Mouse (Mus musculus): ENCODE results near the gene Sox15.

DNA sequence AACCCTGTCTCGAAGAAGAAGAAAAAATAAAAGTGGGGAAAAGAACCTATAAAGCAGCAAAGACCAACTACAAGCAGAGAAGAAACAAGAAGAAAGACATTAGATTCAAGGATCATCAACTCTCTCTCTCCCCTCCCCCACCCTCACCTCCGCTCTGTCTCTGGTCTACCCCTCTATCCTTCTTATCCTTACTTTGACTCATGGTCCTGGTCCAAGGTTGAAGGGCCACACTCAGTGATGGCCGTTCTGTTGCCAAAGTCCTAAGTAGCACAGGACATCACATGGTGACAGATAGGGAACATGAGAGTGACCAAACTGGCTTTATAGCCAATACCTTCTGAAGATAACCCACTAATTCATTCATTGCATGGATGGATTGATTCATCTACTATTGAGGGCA lies 42.3 kb downstream of the Sox15 start:
- TF ChIP-seq CTCF (IDR thresholded peaks at IDR 0.05; ENCODE audit: low read depth) (no peak), EP300 (IDR thresholded peaks at IDR 0.05; ENCODE audit: low read depth) (no peak)
